Mouse (Mus musculus) heart, embryonic 11.5 days (tissue): Measurements from ENCODE around the gene Snx10. TPM values are rescaled to one million over a fixed set of nuclear protein-coding genes. Genes with fewer than 3 reads are reported as not detected.

ENCODE experiments used
- ATAC-seq: fragments of 200-750 bp; cut with Nextera tagmentation; replicated peaks from 2 replicates; pipeline ENCODE4 v1.8.0; 2017; ENCODE audit warnings: moderate library complexity; ENCODE audit not compliant: insufficient number of reproducible peaks, low FRiP score, low TSS enrichment
- H3K27ac ChIP-seq: fragments of 300-500 bp; sonication (generic); 2 replicates; pipeline ENCODE4 v1.5.1; 2014; ENCODE audit warnings: mild to moderate bottlenecking, low read depth, low read length
- H3K27me3 ChIP-seq: fragments of 300-500 bp; sonication (generic); 2 replicates; pipeline ENCODE4 v1.6.1; 2014; ENCODE audit warnings: mild to moderate bottlenecking, low read length, mixed read lengths; ENCODE audit not compliant: control insufficient read depth, insufficient read depth
- H3K36me3 ChIP-seq: fragments of 300-500 bp; sonication (generic); 2 replicates; pipeline ENCODE4 v1.6.1; 2014; ENCODE audit warnings: mild to moderate bottlenecking, low read length, moderate library complexity, mixed read lengths; ENCODE audit not compliant: control insufficient read depth, insufficient read depth
- H3K4me1 ChIP-seq: fragments of 300-500 bp; sonication (generic); 2 replicates; pipeline ENCODE4 v1.6.1; 2014; ENCODE audit warnings: low read length; ENCODE audit not compliant: control insufficient read depth, insufficient read depth
- H3K4me2 ChIP-seq: fragments of 300-500 bp; sonication (generic); 2 replicates; pipeline ENCODE4 v1.6.1; 2014; ENCODE audit warnings: mild to moderate bottlenecking, moderate library complexity
- H3K4me3 ChIP-seq: fragments of 300-500 bp; sonication (generic); 2 replicates; pipeline ENCODE4 v1.5.1; 2014; ENCODE audit warnings: low read depth, low read length
- H3K9ac ChIP-seq: fragments of 300-500 bp; sonication (generic); 2 replicates; pipeline ENCODE4 v1.6.1; 2014; ENCODE audit warnings: mild to moderate bottlenecking, low read depth, low read length, moderate library complexity
- H3K9me3 ChIP-seq: fragments of 300-500 bp; sonication (generic); replicated peaks from 2 replicates; pipeline ENCODE4 v1.6.1; 2016; ENCODE audit warnings: low read length; ENCODE audit not compliant: control insufficient read depth
- WGBS: fragments of 180-500 bp; shearing (Covaris S2); extraction: QIAGEN DNeasy Blood & Tissue Kit; methylation state at CpG from one replicate; pipeline ENCODE4 v1.1.7; 2014; ENCODE audit not compliant: insufficient replicate concordance; 5-methylcytosine and 5-hydroxymethylcytosine counted together
- polyA plus RNA-seq: library from polyadenylated mRNA; unstranded; fragments of >200 nt; fragmentation: Nextera tagmentation; extraction: Ambion mirVana; gene quantifications from 2 replicates; pipeline ENCODE4 v1.2.1, GENCODE M21; 2014

Snx10 gene
- polyA plus RNA-seq, 1 experiment from 2014 or later = 23.0 TPM

GRCm38 (mm10) chr6:51489787-51490186 is 33.9 kb upstream of the Snx10 start:
- H3K9ac ChIP-seq = no peak overlapping the region
- WGBS = 30% methylated on average over 2 of the region's 2 CpGs
- peak overlapping the region; percentile 58; the same call in 1 of the 2 replicates for H3K27ac ChIP-seq
- no peaks in the 10 kb centered on the region for H3K36me3 ChIP-seq
- H3K4me3 ChIP-seq = no peak overlapping the region
- H3K9me3 ChIP-seq = peaks cover 3% of the 10 kb centered on the region; the same call in 1 of the 2 replicates
- ATAC-seq = no peak
- no peak overlapping the region for H3K4me2 ChIP-seq
- H3K27me3 ChIP-seq = no peaks in the 10 kb centered on the region
- peaks cover 16% of the 10 kb centered on the region for H3K4me1 ChIP-seq

GRCm38 (mm10) chr6:51497321-51498111 is 26.2 kb upstream of the Snx10 start:
- Histone ChIP-seq H3K27me3 (no peaks in the 10 kb centered on the region), H3K9me3 (no peaks in the 10 kb centered on the region), H3K4me2 (no peak overlapping the region), H3K27ac (no peak overlapping the region), H3K4me1 (no peaks in the 10 kb centered on the region), H3K9ac (no peak overlapping the region), H3K36me3 (no peaks in the 10 kb centered on the region), H3K4me3 (no peak overlapping the region)
- ATAC-seq = no peak
- 55% methylated on average over 8 of the region's 8 CpGs for WGBS

GRCm38 (mm10) chr6:51505671-51506070 is 18.0 kb upstream of the Snx10 start:
- Histone ChIP-seq H3K36me3 (no peaks in the 10 kb centered on the region), H3K27ac (no peak overlapping the region), H3K9me3 (no peaks in the 10 kb centered on the region), H3K4me1 (0 out of 2 replicates have a peak, but pooled peaks cover 2% of the 10 kb centered on the region), H3K4me2 (no peak overlapping the region), H3K9ac (0 out of 2 replicates have a peak overlapping the region, but pooled peaks have one; percentile 16), H3K27me3 (no peaks in the 10 kb centered on the region), H3K4me3 (no peak overlapping the region)
- 12% methylated on average over 1 of the region's 1 CpGs for WGBS
- ATAC-seq = no peak

- H3K4me2 ChIP-seq = no peak overlapping the region
- no peak overlapping the region for H3K27ac ChIP-seq
- no peak overlapping the region for H3K9ac ChIP-seq
- no peak for ATAC-seq
- H3K27me3 ChIP-seq = no peaks in the 10 kb centered on the region
- no peaks in the 10 kb centered on the region for H3K9me3 ChIP-seq
- H3K4me3 ChIP-seq = no peak overlapping the region
- 0 out of 2 replicates have a peak, but pooled peaks cover 2% of the 10 kb centered on the region for H3K4me1 ChIP-seq
- 71% methylated on average over 2 of the region's 2 CpGs for WGBS
- H3K36me3 ChIP-seq = no peaks in the 10 kb centered on the region
Observed at GRCm38 (mm10) chr6:51507556-51507955, 16.1 kb upstream of the Snx10 start.

GRCm38 (mm10) chr6:51508750-51509648 is 14.7 kb upstream of the Snx10 start:
- ATAC-seq = no peak
- no peaks in the 10 kb centered on the region for H3K27me3 ChIP-seq
- 0 out of 2 replicates have a peak, but pooled peaks cover 2% of the 10 kb centered on the region for H3K4me1 ChIP-seq
- H3K36me3 ChIP-seq = no peaks in the 10 kb centered on the region
- H3K9me3 ChIP-seq = no peaks in the 10 kb centered on the region
- H3K4me2 ChIP-seq = peak overlapping the region; percentile 58
- peak overlapping the region; percentile 40 for H3K9ac ChIP-seq
- 23% methylated on average over 18 of the region's 18 CpGs for WGBS
- no peak overlapping the region for H3K27ac ChIP-seq
- peak overlapping the region; percentile 30 for H3K4me3 ChIP-seq

- no peak for ATAC-seq
- no peak overlapping the region for H3K27ac ChIP-seq
- H3K9me3 ChIP-seq = no peaks in the 10 kb centered on the region
- WGBS = 26% methylated on average over 5 of the region's 5 CpGs
- no peaks in the 10 kb centered on the region for H3K27me3 ChIP-seq
- no peak overlapping the region for H3K4me3 ChIP-seq
- H3K4me1 ChIP-seq = 0 out of 2 replicates have a peak, but pooled peaks cover 2% of the 10 kb centered on the region
- no peak overlapping the region for H3K4me2 ChIP-seq
- H3K9ac ChIP-seq = no peak overlapping the region
- no peaks in the 10 kb centered on the region for H3K36me3 ChIP-seq
Observed at GRCm38 (mm10) chr6:51510094-51510493, 13.6 kb upstream of the Snx10 start.

GRCm38 (mm10) chr6:51510946-51511345 is 12.8 kb upstream of the Snx10 start:
- no peak overlapping the region for H3K4me3 ChIP-seq
- 60% methylated on average over 1 of the region's 1 CpGs for WGBS
- H3K4me1 ChIP-seq = 0 out of 2 replicates have a peak, but pooled peaks cover 2% of the 10 kb centered on the region
- H3K9me3 ChIP-seq = no peaks in the 10 kb centered on the region
- H3K4me2 ChIP-seq = no peak overlapping the region
- no peak overlapping the region for H3K27ac ChIP-seq
- no peak overlapping the region for H3K9ac ChIP-seq
- no peak for ATAC-seq
- H3K36me3 ChIP-seq = no peaks in the 10 kb centered on the region
- no peaks in the 10 kb centered on the region for H3K27me3 ChIP-seq

- no peak for ATAC-seq
- H3K4me1 ChIP-seq = 0 out of 2 replicates have a peak, but pooled peaks cover 2% of the 10 kb centered on the region
- H3K27ac ChIP-seq = no peak overlapping the region
- no peak overlapping the region for H3K9ac ChIP-seq
- H3K9me3 ChIP-seq = no peaks in the 10 kb centered on the region; the same call in 1 of the 2 replicates
- H3K4me2 ChIP-seq = no peak overlapping the region
- no peaks in the 10 kb centered on the region for H3K27me3 ChIP-seq
- no peaks in the 10 kb centered on the region for H3K36me3 ChIP-seq
- whole genome bisulfite sequencing = 66% methylated on average over 3 of the region's 3 CpGs
- H3K4me3 ChIP-seq = no peak overlapping the region
Observed at GRCm38 (mm10) chr6:51513745-51514144, 10.0 kb upstream of the Snx10 start.
